Mouse (Mus musculus) ovary, adult 2 months (tissue): ENCODE results near the gene Dbndd1. TPM values are rescaled to one million over a fixed set of nuclear protein-coding genes. Genes with fewer than 3 reads are reported as not detected.

Source experiments
- polyA plus RNA-seq: library from polyadenylated mRNA; depleted of rRNA; stranded (reverse); fragments of >200 nt; gene quantifications from 2 replicates; pipeline ENCODE4 v1.2.3, GENCODE M21; 2012; rRNA removed

Gene Dbndd1
- 8.7 and 8.9 TPM in 2 replicates for polyA plus RNA-seq

GRCm38 (mm10) chr8:123514781-123515539, at the start of gene Dbndd1:
Gene Dbndd1 (minus strand): TSS chr8:123515463.

GRCm38 (mm10) chr8:123518667-123519066, 3.4 kb upstream of the Dbndd1 start, which contains the start of gene Gas8:
Gene Gas8 (plus strand): TSS chr8:123518834.

GRCm38 (mm10) chr8:123477737-123478258, 37.5 kb downstream of the Dbndd1 start, which contains the start of gene Afg3l1:
Gene Afg3l1 (plus strand): TSS chr8:123477903.

Other genes starting within 250 kb of the Dbndd1 start
- gene Fanca, start 196.9 kb downstream of the Dbndd1 start, polyA plus RNA-seq = 30.3 and 45.1 TPM in 2 replicates
- 6.3 and 7.2 TPM in 2 replicates for gene Spire2, start 182.8 kb downstream of the Dbndd1 start, polyA plus RNA-seq
- gene Tcf25, start 141.7 kb downstream of the Dbndd1 start, polyA plus RNA-seq = 167 and 216 TPM in 2 replicates
- 0.06 and 0.11 TPM in 2 replicates for gene Mc1r, start 108.4 kb downstream of the Dbndd1 start, polyA plus RNA-seq
- gene Tubb3, start 104.0 kb downstream of the Dbndd1 start, polyA plus RNA-seq = 49.4 and 66.3 TPM in 2 replicates
- gene Def8, start 91.9 kb downstream of the Dbndd1 start, polyA plus RNA-seq = 41.7 and 43.9 TPM in 2 replicates
- 24.2 and 27.4 TPM in 2 replicates for gene Afg3l1, start 37.6 kb downstream of the Dbndd1 start, polyA plus RNA-seq
- gene Gas8, start 3.4 kb upstream of the Dbndd1 start, polyA plus RNA-seq = 11.7 and 13.4 TPM in 2 replicates
- gene Rhou, start 138.5 kb upstream of the Dbndd1 start, polyA plus RNA-seq = 24.0 and 26.4 TPM in 2 replicates